Mouse (Mus musculus): ENCODE measurements around the gene Zranb1. TPM values are rescaled to one million over a fixed set of nuclear protein-coding genes. Genes with fewer than 3 reads are reported as not detected.

The Zranb1 gene
- total RNA-seq, 1 experiment, result 19.3 TPM

GRCm38 (mm10) chr7:133011611-133012010 is 80.7 kb downstream of the Zranb1 start:
- Histone ChIP-seq H3K9ac (ENCODE audit: insufficient read depth, low read depth, low read length, poor library complexity, severe bottlenecking) (no peak overlapping the region), H3K4me3 (ENCODE audit: insufficient read depth in 1 of 2, low read depth in 1 of 2, low read length in 2 of 2, poor library complexity in 1 of 2, severe bottlenecking in 1 of 2) (no peak overlapping the region), H3K27ac (ENCODE audit: insufficient read depth, low read depth, low read length, poor library complexity, severe bottlenecking) (no peak overlapping the region), H3K36me3 (ENCODE audit: control insufficient read depth, insufficient read depth, low read length, poor library complexity, severe bottlenecking) (peaks cover 62% of the 10 kb centered on the region), H3K4me1 (ENCODE audit: control insufficient read depth in 2 of 2, insufficient read depth in 2 of 2, low read length in 2 of 2, poor library complexity in 1 of 2) (peaks cover 5 to 38% of the 10 kb centered on the region in 2 experiments), H3K9me3 (ENCODE audit: control insufficient read depth, insufficient read depth, low read depth, low read length) (no peaks in the 10 kb centered on the region)
- no peak for DNase-seq (ENCODE audit: low read depth, low spot score)
- TF ChIP-seq ZNF384 (IDR thresholded peaks at IDR 0.05; ENCODE audit: low read depth, low read length), result no peak
- TF ChIP-seq HCFC1 (IDR thresholded peaks at IDR 0.05; ENCODE audit: borderline replicate concordance, insufficient read depth, low read length), result no peak
- in situ Hi-C loops (cut with MboI; ENCODE audit: low sequenced_read_pairs in 2 of 2, unreplicated experiment in 2 of 2), result no loop called here

- H3K9ac ChIP-seq (ENCODE audit: insufficient read depth, low read depth, low read length, poor library complexity, severe bottlenecking), result no peak overlapping the region
- TF ChIP-seq MAFK (IDR thresholded peaks at IDR 0.05; ENCODE audit: insufficient read depth, low read depth, low read length) (no peak), CHD2 (IDR thresholded peaks at IDR 0.05; ENCODE audit: low read depth, low read length) (no peak), ZNF384 (IDR thresholded peaks at IDR 0.05; ENCODE audit: low read depth, low read length) (no peak), HCFC1 (IDR thresholded peaks at IDR 0.05; ENCODE audit: borderline replicate concordance, insufficient read depth, low read length) (no peak)
- peaks cover 2 to 40% of the 10 kb centered on the region in 2 experiments for H3K4me1 ChIP-seq (ENCODE audit: control insufficient read depth in 2 of 2, insufficient read depth in 2 of 2, low read length in 2 of 2, poor library complexity in 1 of 2)
- no peak overlapping the region for H3K27ac ChIP-seq (ENCODE audit: insufficient read depth, low read depth, low read length, poor library complexity, severe bottlenecking)
- in situ Hi-C loops (cut with MboI; ENCODE audit: low sequenced_read_pairs in 2 of 2, unreplicated experiment in 2 of 2), result no loop called here
- no peak for DNase-seq (ENCODE audit: low read depth, low spot score)
- no peak overlapping the region for H3K4me3 ChIP-seq (ENCODE audit: insufficient read depth in 1 of 2, low read depth in 1 of 2, low read length in 2 of 2, poor library complexity in 1 of 2, severe bottlenecking in 1 of 2)
- H3K36me3 ChIP-seq (ENCODE audit: control insufficient read depth, insufficient read depth, low read length, poor library complexity, severe bottlenecking), result peaks cover 64% of the 10 kb centered on the region
- H3K9me3 ChIP-seq (ENCODE audit: control insufficient read depth, insufficient read depth, low read depth, low read length), result no peaks in the 10 kb centered on the region
These were observed 81.9 kb downstream of the Zranb1 start for GRCm38 (mm10) chr7:133012637-133013366.

- TF ChIP-seq ZC3H11A (IDR thresholded peaks at IDR 0.05; ENCODE audit: borderline replicate concordance, low read depth, low read length), result no peak
- TF ChIP-seq MAFK (IDR thresholded peaks at IDR 0.05; ENCODE audit: insufficient read depth, low read depth, low read length), result no peak
- TF ChIP-seq CHD2 (IDR thresholded peaks at IDR 0.05; ENCODE audit: low read depth, low read length), result no peak
- TF ChIP-seq HCFC1 (IDR thresholded peaks at IDR 0.05; ENCODE audit: borderline replicate concordance, insufficient read depth, low read length), result no peak
- no peak for TF ChIP-seq ZNF384 (IDR thresholded peaks at IDR 0.05; ENCODE audit: low read depth, low read length)
- no peak overlapping the region for H3K9ac ChIP-seq (ENCODE audit: insufficient read depth, low read depth, low read length, poor library complexity, severe bottlenecking)
- H3K36me3 ChIP-seq (ENCODE audit: control insufficient read depth, insufficient read depth, low read length, poor library complexity, severe bottlenecking), result peaks cover 62% of the 10 kb centered on the region
- H3K27ac ChIP-seq (ENCODE audit: insufficient read depth, low read depth, low read length, poor library complexity, severe bottlenecking), result no peak overlapping the region
- in situ Hi-C loops (cut with MboI; ENCODE audit: low sequenced_read_pairs in 2 of 2, unreplicated experiment in 2 of 2), result no loop called here
- H3K4me1 ChIP-seq (ENCODE audit: control insufficient read depth in 2 of 2, insufficient read depth in 2 of 2, low read length in 2 of 2, poor library complexity in 1 of 2), result peaks cover 2 to 39% of the 10 kb centered on the region in 2 experiments; a peak in 3 of 4 replicates
- DNase-seq (ENCODE audit: low read depth, low spot score), result no peak
- no peaks in the 10 kb centered on the region for H3K9me3 ChIP-seq (ENCODE audit: control insufficient read depth, insufficient read depth, low read depth, low read length)
- no peak overlapping the region for H3K4me3 ChIP-seq (ENCODE audit: insufficient read depth in 1 of 2, low read depth in 1 of 2, low read length in 2 of 2, poor library complexity in 1 of 2, severe bottlenecking in 1 of 2)
These were observed 83.0 kb downstream of the Zranb1 start for GRCm38 (mm10) chr7:133013923-133014322.

- Histone ChIP-seq H3K27ac (ENCODE audit: insufficient read depth, low read depth, low read length, poor library complexity, severe bottlenecking) (no peak overlapping the region; the same call in 1 of the 2 replicates), H3K9me3 (ENCODE audit: control insufficient read depth, insufficient read depth, low read depth, low read length) (no peaks in the 10 kb centered on the region), H3K4me3 (ENCODE audit: insufficient read depth in 1 of 2, low read depth in 1 of 2, low read length in 2 of 2, poor library complexity in 1 of 2, severe bottlenecking in 1 of 2) (no peak overlapping the region), H3K4me1 (ENCODE audit: control insufficient read depth in 2 of 2, insufficient read depth in 2 of 2, low read length in 2 of 2, poor library complexity in 1 of 2) (peaks cover 3 to 41% of the 10 kb centered on the region in 2 experiments; a peak in 3 of 4 replicates), H3K36me3 (ENCODE audit: control insufficient read depth, insufficient read depth, low read length, poor library complexity, severe bottlenecking) (peaks cover 59% of the 10 kb centered on the region), H3K9ac (ENCODE audit: insufficient read depth, low read depth, low read length, poor library complexity, severe bottlenecking) (no peak overlapping the region)
- DNase-seq (ENCODE audit: low read depth, low spot score), result no peak
- in situ Hi-C loops (cut with MboI; ENCODE audit: low sequenced_read_pairs in 2 of 2, unreplicated experiment in 2 of 2), result no loop called here
- no peak for TF ChIP-seq HCFC1 (IDR thresholded peaks at IDR 0.05; ENCODE audit: borderline replicate concordance, insufficient read depth, low read length)
- TF ChIP-seq CHD2 (IDR thresholded peaks at IDR 0.05; ENCODE audit: low read depth, low read length), result no peak
- no peak for TF ChIP-seq ZC3H11A (IDR thresholded peaks at IDR 0.05; ENCODE audit: borderline replicate concordance, low read depth, low read length)
- TF ChIP-seq MAFK (IDR thresholded peaks at IDR 0.05; ENCODE audit: insufficient read depth, low read depth, low read length), result no peak
- TF ChIP-seq ZNF384 (IDR thresholded peaks at IDR 0.05; ENCODE audit: low read depth, low read length), result no peak
These were observed 83.7 kb downstream of the Zranb1 start for GRCm38 (mm10) chr7:133014631-133015030.

Measured in ES-E14 (cell line).